Mouse (Mus musculus): Measurements from ENCODE around the gene Slc4a10.

DNA sequence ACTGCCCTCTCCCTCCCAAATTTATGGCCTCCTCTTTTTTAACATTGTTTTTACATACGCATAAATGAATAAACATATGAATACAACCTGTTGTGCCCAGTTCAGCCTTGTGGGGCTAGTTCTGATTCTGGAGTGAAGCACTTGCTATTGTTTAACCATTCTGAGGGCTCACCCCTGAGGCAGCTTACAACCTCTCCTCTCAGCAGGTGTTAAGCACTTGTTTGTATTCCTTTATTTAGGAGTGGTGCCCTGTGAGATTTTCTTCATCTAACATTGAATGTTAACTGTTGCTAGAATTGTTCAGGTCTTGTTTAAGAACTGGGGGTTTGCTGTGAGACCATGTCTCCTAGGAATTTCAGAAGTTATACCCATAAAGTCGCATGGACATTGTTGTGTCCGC is 28.1 kb upstream of the Slc4a10 start:
- TF ChIP-seq CTCF (IDR thresholded peaks at IDR 0.05; ENCODE audit: control insufficient read depth, insufficient read depth, low read length) (no peak), POLR2A (IDR thresholded peaks at IDR 0.05; ENCODE audit: borderline replicate concordance, control insufficient read depth, low read depth, low read length) (no peak)

Measured in bone marrow, adult 2 months (tissue).